Mouse (Mus musculus): ENCODE measurements around the gene Gm28041. TPM values are rescaled to one million over a fixed set of nuclear protein-coding genes. Genes with fewer than 3 reads are reported as not detected.
A peak's percentile ranks its signal among the peaks of the same experiment; 100 is the strongest.
"Not testable (repeated sequence)": the region's sequence is repeated elsewhere in the genome, so short reads cannot be mapped to it uniquely, and the experiment has no call there.

Gene Gm28041
- total and polyA plus RNA-seq, 3 experiments = 0.18 to 0.23 TPM; not detected in 1

- H3K36me3 ChIP-seq (ENCODE audit: control insufficient read depth in 1 of 2, insufficient read depth in 2 of 2, low read length in 2 of 2); H3K9ac ChIP-seq (ENCODE audit: control insufficient read depth, low read depth, low read length, poor library complexity, severe bottlenecking); H3K4me3 ChIP-seq (ENCODE audit: control insufficient read depth in 1 of 2, insufficient read depth in 1 of 2, low read depth in 2 of 2, low read length in 2 of 2); H3K27me3 ChIP-seq (ENCODE audit: control insufficient read depth in 1 of 2, insufficient read depth in 2 of 2, low read length in 2 of 2); H3K79me2 ChIP-seq (ENCODE audit: control insufficient read depth, insufficient read depth, low read length, poor library complexity); H3K27ac ChIP-seq (ENCODE audit: control insufficient read depth, low read depth, low read length); H3K9me3 ChIP-seq (replicated peaks; ENCODE audit: insufficient read depth, low read length); H3K4me1 ChIP-seq (ENCODE audit: control insufficient read depth in 1 of 2, insufficient read depth in 2 of 2, low read length in 2 of 2): not testable (repeated sequence)
- TF ChIP-seq CTCF (IDR thresholded peaks at IDR 0.05 in 2 of 3, conservative IDR thresholded peaks at IDR 0.05 in 1 of 3; ENCODE audit: control insufficient read depth in 1 of 3, insufficient read depth in 1 of 3, low read depth in 2 of 3, low read length in 3 of 3, poor library complexity in 1 of 3, severe bottlenecking in 1 of 3) = 0 out of 6 replicates have a peak, but pooled peaks of 1 of the 3 experiments have one; percentile 4
- DNase-seq (ENCODE audit: low read depth, low spot score) = peak; percentile 25
Measured at GRCm38 (mm10) chr13:67376255-67376654, 722 bp upstream of the Gm28041 start.

- peaks cover 0 to 3% of the 10 kb centered on the region in 2 experiments; a peak in 2 of 4 replicates for H3K4me1 ChIP-seq (ENCODE audit: control insufficient read depth in 1 of 2, insufficient read depth in 2 of 2, low read length in 2 of 2)
- H3K9me3 ChIP-seq (replicated peaks; ENCODE audit: insufficient read depth, low read length) = no peaks in the 10 kb centered on the region
- peak within 1 kb of the TSS; percentile 64 for H3K27ac ChIP-seq (ENCODE audit: control insufficient read depth, low read depth, low read length)
- H3K9ac ChIP-seq (ENCODE audit: control insufficient read depth, low read depth, low read length, poor library complexity, severe bottlenecking) = peak within 1 kb of the TSS; percentile 72
- no peaks in the 10 kb centered on the region for H3K27me3 ChIP-seq (ENCODE audit: control insufficient read depth in 1 of 2, insufficient read depth in 2 of 2, low read length in 2 of 2)
- H3K79me2 ChIP-seq (ENCODE audit: control insufficient read depth, insufficient read depth, low read length, poor library complexity) = no peaks in the 10 kb centered on the region
- H3K4me3 ChIP-seq (ENCODE audit: control insufficient read depth in 1 of 2, insufficient read depth in 1 of 2, low read depth in 2 of 2, low read length in 2 of 2) = peak within 1 kb of the TSS; percentile 78 to 82
- peak; percentile 94 for DNase-seq (ENCODE audit: low read depth, low spot score)
- H3K36me3 ChIP-seq (ENCODE audit: control insufficient read depth in 1 of 2, insufficient read depth in 2 of 2, low read length in 2 of 2) = peaks cover 0 to 6% of the 10 kb centered on the region in 2 experiments; a peak in 2 of 4 replicates
- TF ChIP-seq KAT2A (conservative IDR thresholded peaks at IDR 0.05; ENCODE audit: low read depth, low read length) (peak; percentile 83), TCF12 (IDR thresholded peaks at IDR 0.05; ENCODE audit: low read depth, low read length) (peak; percentile 48; the same call in 1 of the 2 replicates), USF2 (IDR thresholded peaks at IDR 0.05; ENCODE audit: borderline replicate concordance in 1 of 2, insufficient read depth in 1 of 2, low read depth in 1 of 2, low read length in 2 of 2) (no peak), SMC3 (IDR thresholded peaks at IDR 0.05; ENCODE audit: low read depth, low read length) (no peak), RCOR1 (IDR thresholded peaks at IDR 0.05; ENCODE audit: low read depth, low read length) (peak; percentile 60), HCFC1 (IDR thresholded peaks at IDR 0.05; ENCODE audit: low read depth, low read length) (peak; percentile 98), CTCF (IDR thresholded peaks at IDR 0.05 in 2 of 3, conservative IDR thresholded peaks at IDR 0.05 in 1 of 3; ENCODE audit: control insufficient read depth in 1 of 3, insufficient read depth in 1 of 3, low read depth in 2 of 3, low read length in 3 of 3, poor library complexity in 1 of 3, severe bottlenecking in 1 of 3) (peak in 1 of 3 experiments; percentile 15; a peak in 1 of 6 replicates), ZNF384 (IDR thresholded peaks at IDR 0.05; ENCODE audit: low read depth, low read length) (no peak), EP300 (IDR thresholded peaks at IDR 0.05; ENCODE audit: low read depth in 1 of 2, low read length in 2 of 2) (no peak), JUND (IDR thresholded peaks at IDR 0.05; ENCODE audit: low read depth, low read length) (no peak), MYB (IDR thresholded peaks at IDR 0.05; ENCODE audit: low read depth, low read length) (peak; percentile 25; the same call in 1 of the 2 replicates), RAD21 (IDR thresholded peaks at IDR 0.05; ENCODE audit: low read depth, low read length) (no peak; the same call in 1 of the 2 replicates), TBP (IDR thresholded peaks at IDR 0.05; ENCODE audit: low read depth, low read length) (peak; percentile 87), POLR2AphosphoS5 (IDR thresholded peaks at IDR 0.05; ENCODE audit: borderline replicate concordance, low read depth, low read length) (no peak), ELF1 (IDR thresholded peaks at IDR 0.05; ENCODE audit: low read depth, low read length) (peak; percentile 99), POLR2A (IDR thresholded peaks at IDR 0.05; ENCODE audit: control insufficient read depth in 1 of 2, insufficient read depth in 1 of 2, low read depth in 1 of 2, low read length in 2 of 2, poor library complexity in 1 of 2) (peak; percentile 43 to 82; a peak in 3 of 4 replicates), NELFE (IDR thresholded peaks at IDR 0.05; ENCODE audit: low read depth, low read length) (peak; percentile 87), MAX (IDR thresholded peaks at IDR 0.05; ENCODE audit: low read length) (peak; percentile 24; the same call in 1 of the 2 replicates), CHD1 (IDR thresholded peaks at IDR 0.05; ENCODE audit: low read depth, low read length) (no peak), USF1 (IDR thresholded peaks at IDR 0.05; ENCODE audit: low read depth, low read length) (peak; percentile 43; the same call in 1 of the 2 replicates), GABPA (IDR thresholded peaks at IDR 0.05; ENCODE audit: low read depth, low read length) (no peak), ZMIZ1 (IDR thresholded peaks at IDR 0.05; ENCODE audit: low read depth, low read length) (peak; percentile 47; the same call in 1 of the 2 replicates), ZC3H11A (IDR thresholded peaks at IDR 0.05; ENCODE audit: low read depth, low read length) (no peak), MEF2A (IDR thresholded peaks at IDR 0.05; ENCODE audit: extremely low read depth, insufficient replicate concordance, low read depth, low read length, poor library complexity, severe bottlenecking) (no peak), UBTF (IDR thresholded peaks at IDR 0.05; ENCODE audit: borderline replicate concordance, insufficient read depth, low read depth, low read length) (no peak), MAZ (IDR thresholded peaks at IDR 0.05; ENCODE audit: low read depth, low read length) (no peak), ZKSCAN1 (IDR thresholded peaks at IDR 0.05; ENCODE audit: low read depth, low read length) (no peak), CHD2 (IDR thresholded peaks at IDR 0.05; ENCODE audit: low read length) (no peak), TAL1 (IDR thresholded peaks at IDR 0.05; ENCODE audit: low read length) (no peak), GATA1 (IDR thresholded peaks at IDR 0.05; ENCODE audit: low read depth, low read length) (peak; percentile 68)
Measured at GRCm38 (mm10) chr13:67360131-67360744, 15.3 kb downstream of the Gm28041 start, which contains the start of the genes Gm28044 and Zfp953. Gene Gm28044, minus strand, starts transcription at chr13:67360536. Gene Zfp953, minus strand, starts transcription at chr13:67360605.
